Mouse (Mus musculus): ENCODE results near the gene Olfr220. TPM values are rescaled to one million over a fixed set of nuclear protein-coding genes. Genes with fewer than 3 reads are reported as not detected.

Olfr220 gene
- polyA plus RNA-seq (2014; fragmentation: Nextera tagmentation; extraction: Ambion mirVana), result not detected in 2 replicates

- H3K27ac ChIP-seq (ENCODE audit: low read depth, low read length), result no peak within 1 kb of the TSS
- no peak within 1 kb of the TSS for H3K4me2 ChIP-seq (ENCODE audit: low read depth, low read length)
- H3K4me1 ChIP-seq (ENCODE audit: control insufficient read depth, insufficient read depth, low read length), result no peaks in the 10 kb centered on the region
- WGBS, result 75% methylated on average over 1 of the region's 1 CpGs
- no peak for ATAC-seq (ENCODE audit: low read depth)
- H3K4me3 ChIP-seq (ENCODE audit: low read depth, low read length), result no peak within 1 kb of the TSS
- H3K36me3 ChIP-seq (ENCODE audit: control insufficient read depth, insufficient read depth, low read length), result no peaks in the 10 kb centered on the region
- no peaks in the 10 kb centered on the region for H3K27me3 ChIP-seq (ENCODE audit: control insufficient read depth, insufficient read depth, low read length)
- no peak within 1 kb of the TSS for H3K9ac ChIP-seq (replicated peaks; ENCODE audit: low read depth, low read length)
- H3K9me3 ChIP-seq (ENCODE audit: control insufficient read depth, low read length), result no peaks in the 10 kb centered on the region
Observed at GRCm38 (mm10) chr1:174441782-174442181, at the start of gene Olfr220. Olfr220 (plus strand) TSS chr1:174442082.

GRCm38 (mm10) chr1:174422959-174423358 is 18.9 kb upstream of the Olfr220 start:
- ATAC-seq (ENCODE audit: low read depth), result no peak
- no peak overlapping the region for H3K9ac ChIP-seq (replicated peaks; ENCODE audit: low read depth, low read length)

DNA sequence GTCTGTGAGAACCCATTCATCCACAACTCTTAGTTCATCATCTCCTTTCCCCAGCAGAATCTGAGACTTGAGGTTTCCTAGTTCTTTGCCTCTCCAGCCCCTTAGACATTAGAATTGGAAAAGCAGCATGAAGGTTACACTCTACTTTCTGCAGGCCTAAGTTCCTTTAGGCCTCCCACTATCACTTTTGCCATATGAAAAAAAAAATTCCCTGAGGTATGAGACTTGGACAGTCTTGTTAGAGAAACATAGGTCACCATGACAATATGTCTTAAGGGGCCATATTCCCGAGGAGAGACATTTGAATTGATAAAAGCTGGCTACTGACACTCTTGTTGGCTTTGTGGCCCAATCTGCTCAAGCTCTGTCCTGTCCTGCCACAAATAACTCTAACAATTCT is 18.1 kb upstream of the Olfr220 start, which contains the start of gene Olfr414:
Gene Olfr414, plus strand, starts transcription at position 301 of the 400 bp plus-strand sequence.
- H3K4me1 ChIP-seq (ENCODE audit: control insufficient read depth, insufficient read depth, low read length), result no peaks in the 10 kb centered on the region
- WGBS, result 66% methylated on average over 1 of the region's 1 CpGs
- H3K27ac ChIP-seq (ENCODE audit: low read depth, low read length), result no peak within 1 kb of the TSS
- no peak within 1 kb of the TSS for H3K4me2 ChIP-seq (ENCODE audit: low read depth, low read length)
- H3K27me3 ChIP-seq (ENCODE audit: control insufficient read depth, insufficient read depth, low read length), result no peaks in the 10 kb centered on the region
- no peak within 1 kb of the TSS for H3K4me3 ChIP-seq (ENCODE audit: low read depth, low read length)
- H3K36me3 ChIP-seq (ENCODE audit: control insufficient read depth, insufficient read depth, low read length), result no peaks in the 10 kb centered on the region
- H3K9me3 ChIP-seq (ENCODE audit: control insufficient read depth, low read length), result no peaks in the 10 kb centered on the region
- H3K9ac ChIP-seq (replicated peaks; ENCODE audit: low read depth, low read length), result no peak within 1 kb of the TSS
- no peak for ATAC-seq (ENCODE audit: low read depth)

More at GRCm38 (mm10) chr1:174422959-174423358, 18.9 kb upstream of the Olfr220 start:
- no peak overlapping the region for H3K4me3 ChIP-seq (ENCODE audit: low read depth, low read length)
- no peaks in the 10 kb centered on the region for H3K27me3 ChIP-seq (ENCODE audit: control insufficient read depth, insufficient read depth, low read length)
- WGBS, result 94% methylated on average over 4 of the region's 4 CpGs
- H3K4me1 ChIP-seq (ENCODE audit: control insufficient read depth, insufficient read depth, low read length), result no peaks in the 10 kb centered on the region
- no peaks in the 10 kb centered on the region for H3K9me3 ChIP-seq (ENCODE audit: control insufficient read depth, low read length)
- no peak overlapping the region for H3K4me2 ChIP-seq (ENCODE audit: low read depth, low read length)
- H3K27ac ChIP-seq (ENCODE audit: low read depth, low read length), result no peak overlapping the region
- H3K36me3 ChIP-seq (ENCODE audit: control insufficient read depth, insufficient read depth, low read length), result no peaks in the 10 kb centered on the region

- Histone ChIP-seq H3K27me3 (ENCODE audit: control insufficient read depth, insufficient read depth, low read length) (no peaks in the 10 kb centered on the region), H3K4me1 (ENCODE audit: control insufficient read depth, insufficient read depth, low read length) (no peaks in the 10 kb centered on the region), H3K4me2 (ENCODE audit: low read depth, low read length) (no peak overlapping the region), H3K4me3 (ENCODE audit: low read depth, low read length) (no peak overlapping the region), H3K27ac (ENCODE audit: low read depth, low read length) (no peak overlapping the region), H3K9ac (replicated peaks; ENCODE audit: low read depth, low read length) (no peak overlapping the region), H3K9me3 (ENCODE audit: control insufficient read depth, low read length) (no peaks in the 10 kb centered on the region), H3K36me3 (ENCODE audit: control insufficient read depth, insufficient read depth, low read length) (no peaks in the 10 kb centered on the region)
- 64% methylated on average over 3 of the region's 3 CpGs for WGBS
- no peak for ATAC-seq (ENCODE audit: low read depth)
Observed at GRCm38 (mm10) chr1:174426180-174426986, 15.5 kb upstream of the Olfr220 start.

DNA sequence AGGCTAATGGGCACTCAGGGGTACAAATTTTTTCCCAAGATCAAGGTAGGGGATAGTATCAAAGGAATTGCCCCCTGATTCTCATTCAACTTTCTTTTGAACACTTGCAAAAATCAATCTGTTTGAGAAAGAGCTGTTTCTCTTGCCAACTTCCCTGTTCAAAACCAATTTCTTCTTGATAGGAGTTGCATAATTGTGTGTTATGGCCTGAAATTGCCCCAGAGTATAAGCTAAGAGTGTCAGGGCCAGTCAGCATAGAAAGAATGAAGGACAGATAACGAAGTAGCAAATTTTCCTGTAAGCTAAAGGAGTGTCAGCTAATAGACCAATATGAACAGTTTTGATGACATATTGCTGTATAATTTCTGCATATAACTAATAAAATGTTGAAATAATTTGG is 14.5 kb upstream of the Olfr220 start:
- no peak overlapping the region for H3K9ac ChIP-seq (replicated peaks; ENCODE audit: low read depth, low read length)
- H3K27me3 ChIP-seq (ENCODE audit: control insufficient read depth, insufficient read depth, low read length), result no peaks in the 10 kb centered on the region
- H3K36me3 ChIP-seq (ENCODE audit: control insufficient read depth, insufficient read depth, low read length), result no peaks in the 10 kb centered on the region
- no peaks in the 10 kb centered on the region for H3K9me3 ChIP-seq (ENCODE audit: control insufficient read depth, low read length)
- WGBS, result 85% methylated on average over 1 of the region's 1 CpGs
- no peak for ATAC-seq (ENCODE audit: low read depth)
- no peak overlapping the region for H3K4me2 ChIP-seq (ENCODE audit: low read depth, low read length)
- no peaks in the 10 kb centered on the region for H3K4me1 ChIP-seq (ENCODE audit: control insufficient read depth, insufficient read depth, low read length)
- H3K27ac ChIP-seq (ENCODE audit: low read depth, low read length), result no peak overlapping the region
- H3K4me3 ChIP-seq (ENCODE audit: low read depth, low read length), result no peak overlapping the region

- H3K9ac ChIP-seq (replicated peaks; ENCODE audit: low read depth, low read length), result no peak overlapping the region
- WGBS, result 96% methylated on average over 2 of the region's 2 CpGs
- H3K4me1 ChIP-seq (ENCODE audit: control insufficient read depth, insufficient read depth, low read length), result no peaks in the 10 kb centered on the region
- H3K4me3 ChIP-seq (ENCODE audit: low read depth, low read length), result no peak overlapping the region
- no peak overlapping the region for H3K27ac ChIP-seq (ENCODE audit: low read depth, low read length)
- ATAC-seq (ENCODE audit: low read depth), result no peak
- H3K9me3 ChIP-seq (ENCODE audit: control insufficient read depth, low read length), result no peaks in the 10 kb centered on the region
- no peaks in the 10 kb centered on the region for H3K27me3 ChIP-seq (ENCODE audit: control insufficient read depth, insufficient read depth, low read length)
- H3K36me3 ChIP-seq (ENCODE audit: control insufficient read depth, insufficient read depth, low read length), result no peaks in the 10 kb centered on the region
- no peak overlapping the region for H3K4me2 ChIP-seq (ENCODE audit: low read depth, low read length)
Observed at GRCm38 (mm10) chr1:174428407-174428806, 13.5 kb upstream of the Olfr220 start.

DNA sequence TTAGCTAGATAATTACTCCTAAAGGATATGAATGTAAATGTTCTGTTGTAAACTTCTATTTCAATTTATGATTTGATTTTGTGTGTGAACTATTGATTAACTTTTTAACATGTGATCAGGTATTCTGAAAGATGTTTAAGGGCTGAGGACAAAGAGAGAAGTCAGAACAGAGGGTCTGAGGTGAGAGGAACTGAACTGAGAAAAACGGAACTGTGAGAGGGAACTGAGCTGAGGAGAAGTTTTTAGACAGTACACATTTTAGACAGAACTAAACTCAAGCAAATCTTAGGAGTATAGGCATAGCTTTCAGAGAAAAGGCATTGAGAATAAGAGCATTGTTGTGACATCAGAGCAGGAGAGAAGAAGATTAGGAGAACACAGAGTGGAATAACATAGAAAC is 7.8 kb upstream of the Olfr220 start:
- Histone ChIP-seq H3K4me3 (ENCODE audit: low read depth, low read length) (no peak overlapping the region), H3K27ac (ENCODE audit: low read depth, low read length) (no peak overlapping the region), H3K36me3 (ENCODE audit: control insufficient read depth, insufficient read depth, low read length) (no peaks in the 10 kb centered on the region), H3K9ac (replicated peaks; ENCODE audit: low read depth, low read length) (no peak overlapping the region), H3K4me1 (ENCODE audit: control insufficient read depth, insufficient read depth, low read length) (no peaks in the 10 kb centered on the region), H3K27me3 (ENCODE audit: control insufficient read depth, insufficient read depth, low read length) (no peaks in the 10 kb centered on the region), H3K9me3 (ENCODE audit: control insufficient read depth, low read length) (no peaks in the 10 kb centered on the region), H3K4me2 (ENCODE audit: low read depth, low read length) (no peak overlapping the region)
- WGBS, result 35% methylated on average over 1 of the region's 1 CpGs
- ATAC-seq (ENCODE audit: low read depth), result no peak

GRCm38 (mm10) chr1:174455100-174455499 is 13.2 kb downstream of the Olfr220 start:
- no peaks in the 10 kb centered on the region for H3K36me3 ChIP-seq (ENCODE audit: control insufficient read depth, insufficient read depth, low read length)
- no peaks in the 10 kb centered on the region for H3K9me3 ChIP-seq (ENCODE audit: control insufficient read depth, low read length)
- H3K27me3 ChIP-seq (ENCODE audit: control insufficient read depth, insufficient read depth, low read length), result no peaks in the 10 kb centered on the region
- H3K9ac ChIP-seq (replicated peaks; ENCODE audit: low read depth, low read length), result no peak overlapping the region
- H3K27ac ChIP-seq (ENCODE audit: low read depth, low read length), result no peak overlapping the region
- ATAC-seq (ENCODE audit: low read depth), result no peak
- 87% methylated on average over 2 of the region's 2 CpGs for WGBS
- H3K4me1 ChIP-seq (ENCODE audit: control insufficient read depth, insufficient read depth, low read length), result no peaks in the 10 kb centered on the region
- H3K4me2 ChIP-seq (ENCODE audit: low read depth, low read length), result no peak overlapping the region
- H3K4me3 ChIP-seq (ENCODE audit: low read depth, low read length), result no peak overlapping the region

GRCm38 (mm10) chr1:174465385-174465784 is 23.5 kb downstream of the Olfr220 start:
- no peak overlapping the region for H3K9ac ChIP-seq (replicated peaks; ENCODE audit: low read depth, low read length)
- no peak overlapping the region for H3K4me2 ChIP-seq (ENCODE audit: low read depth, low read length)
- no peak overlapping the region for H3K4me3 ChIP-seq (ENCODE audit: low read depth, low read length)
- 88% methylated on average over 3 of the region's 3 CpGs for WGBS
- no peaks in the 10 kb centered on the region for H3K4me1 ChIP-seq (ENCODE audit: control insufficient read depth, insufficient read depth, low read length)
- no peak overlapping the region for H3K27ac ChIP-seq (ENCODE audit: low read depth, low read length)
- H3K27me3 ChIP-seq (ENCODE audit: control insufficient read depth, insufficient read depth, low read length), result no peaks in the 10 kb centered on the region
- H3K36me3 ChIP-seq (ENCODE audit: control insufficient read depth, insufficient read depth, low read length), result no peaks in the 10 kb centered on the region
- H3K9me3 ChIP-seq (ENCODE audit: control insufficient read depth, low read length), result no peaks in the 10 kb centered on the region
- ATAC-seq (ENCODE audit: low read depth), result no peak

Data from neural tube, embryonic 14.5 days (tissue).